8 mouse cellular contexts compared by ENCODE assay signal in genomic region chr11:33928658-33929057, GRCm38 (mm10). TPM values are rescaled to one million over a fixed set of nuclear protein-coding genes. Genes with fewer than 3 reads are reported as not detected.
DNase-seq lines count a peak whose midpoint lies in the region; ATAC-seq lines count a peak whose summit lies in the region.

No protein-coding gene starts in this region.

- peak; percentile 35 to 53 for DNase-seq in heart, postnatal 10 days
- no peak for DNase-seq in heart, adult 9 months (ENCODE audit: low spot score in 2 of 2)
- peak; percentile 69 for DNase-seq in 416B (ENCODE audit: low read depth)
- DNase-seq in T-cell, adult 2 months (ENCODE audit: low spot score) = peak; percentile 46
- DNase-seq in hindbrain, embryonic 11.5 days (ENCODE audit: low spot score) = peak; percentile 70
- DNase-seq in mesoderm, embryonic 11.5 days (ENCODE audit: low read depth, low spot score) = peak; percentile 74
- DNase-seq in thymus, postnatal 25 days = peak; percentile 58
- no peak for DNase-seq in left cerebral cortex, postnatal 25 days (ENCODE audit: low spot score in 2 of 2)

- no peaks in the 10 kb centered on the region for H3K36me3 ChIP-seq in hindbrain, embryonic 11.5 days (ENCODE audit: control insufficient read depth, insufficient read depth, low read length)

- no peaks in the 10 kb centered on the region for H3K27me3 ChIP-seq in hindbrain, embryonic 11.5 days (ENCODE audit: control insufficient read depth, insufficient read depth, low read length)

- no peak overlapping the region for H3K9ac ChIP-seq in hindbrain, embryonic 11.5 days (ENCODE audit: low read depth, low read length)

- no peak overlapping the region for H3K4me2 ChIP-seq in hindbrain, embryonic 11.5 days (replicated peaks; ENCODE audit: low read depth, low read length)

- WGBS in hindbrain, embryonic 11.5 days = 39% methylated on average over 7 of the region's 7 CpGs

- H3K4me3 ChIP-seq in hindbrain, embryonic 11.5 days (ENCODE audit: low read depth, low read length) = no peak overlapping the region

- H3K4me1 ChIP-seq in hindbrain, embryonic 11.5 days (replicated peaks; ENCODE audit: control insufficient read depth, insufficient read depth, low read length) = no peaks in the 10 kb centered on the region

- H3K9me3 ChIP-seq in hindbrain, embryonic 11.5 days (ENCODE audit: control insufficient read depth, low read length) = no peaks in the 10 kb centered on the region

- no peak overlapping the region for H3K27ac ChIP-seq in hindbrain, embryonic 11.5 days (ENCODE audit: low read depth, low read length)

- intact Hi-C loops in heart, postnatal 10 days (cut with DNase I) = loop anchor here (5.0 kb wide), 2 partner anchors 79 to 144 kb away; no protein-coding TSS in a partner anchor
- intact Hi-C loops in left cerebral cortex, postnatal 25 days (cut with DNase I) = loop anchor here (5.0 kb wide), 2 partner anchors 79 to 284 kb away; no protein-coding TSS in a partner anchor

- no peak for ATAC-seq in hindbrain, embryonic 11.5 days (ENCODE audit: low FRiP score)

RNA-seq across cellular contexts. Expression of gene Kcnmb1, which starts 34.2 kb away (rescaled TPM):
- 1 to 10 TPM in 1 of 2 experiments, under 1 TPM in 1; 0.99 to 1.2 TPM for total RNA-seq in heart, postnatal 10 days (2021)
- polyA plus RNA-seq in hindbrain, embryonic 11.5 days (2014; fragmentation: Nextera tagmentation; extraction: Ambion mirVana) = 0.20 and 0.22 TPM in 2 replicates
- under 1 TPM in 1 of 2 experiments, not detected in 1; 0.25 TPM for total RNA-seq in left cerebral cortex, postnatal 25 days (2021)

Comparison
In these comparisons a context has a peak if more than half of its experiments do, and no peak if none do; other contexts are left out.
1. DNase-seq: peak in heart, postnatal 10 days (2 of 2), 416B (single experiment), T-cell, adult 2 months (single experiment), hindbrain, embryonic 11.5 days (single experiment), mesoderm, embryonic 11.5 days (single experiment) and thymus, postnatal 25 days (single experiment); none in heart, adult 9 months (0 of 2) and left cerebral cortex, postnatal 25 days (0 of 2).